Mouse (Mus musculus): ENCODE results near the gene Acoxl.

Gene Acoxl

DNA sequence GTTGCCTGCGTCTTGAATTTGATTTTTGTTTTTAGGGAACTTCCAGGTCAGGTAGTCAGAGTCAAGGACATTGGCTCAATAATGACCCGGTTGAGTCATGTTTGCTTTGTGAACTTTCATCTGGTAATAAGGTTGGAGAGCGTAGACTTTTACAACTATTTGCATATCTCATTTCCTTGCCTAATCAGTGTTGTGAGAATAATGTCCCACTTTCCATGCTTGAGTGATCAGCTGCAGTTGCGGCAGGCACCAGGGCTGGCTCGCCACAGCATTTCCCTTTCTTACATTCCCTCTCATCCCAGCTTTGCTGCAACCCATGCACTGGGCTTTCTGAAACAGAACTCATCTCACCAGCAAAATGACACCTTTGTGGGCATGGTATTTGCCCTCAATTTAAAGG is 59.0 kb downstream of the Acoxl start:
- no peak for DNase-seq (ENCODE audit: low spot score)

DNA sequence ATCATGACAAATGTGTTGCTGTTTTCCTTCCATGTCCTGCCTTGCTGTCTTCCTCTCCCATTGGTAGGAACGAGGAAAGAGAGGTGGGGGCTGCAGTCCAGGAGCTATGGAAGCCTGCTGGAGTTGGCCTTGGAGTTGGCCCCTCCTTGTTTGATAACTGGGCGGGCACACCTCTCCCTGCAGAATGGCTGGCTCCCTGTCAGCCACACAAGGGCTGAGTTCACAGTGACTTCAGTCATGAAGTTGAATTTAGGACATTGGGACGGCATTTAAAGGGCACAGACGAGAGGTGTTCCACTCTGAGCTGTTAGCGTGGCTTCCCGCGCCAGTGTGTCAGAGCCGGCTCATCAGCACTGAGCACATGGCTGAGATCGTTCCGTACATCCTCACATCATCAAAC is 66.2 kb downstream of the Acoxl start:
- no peak for DNase-seq (ENCODE audit: low spot score)

DNA sequence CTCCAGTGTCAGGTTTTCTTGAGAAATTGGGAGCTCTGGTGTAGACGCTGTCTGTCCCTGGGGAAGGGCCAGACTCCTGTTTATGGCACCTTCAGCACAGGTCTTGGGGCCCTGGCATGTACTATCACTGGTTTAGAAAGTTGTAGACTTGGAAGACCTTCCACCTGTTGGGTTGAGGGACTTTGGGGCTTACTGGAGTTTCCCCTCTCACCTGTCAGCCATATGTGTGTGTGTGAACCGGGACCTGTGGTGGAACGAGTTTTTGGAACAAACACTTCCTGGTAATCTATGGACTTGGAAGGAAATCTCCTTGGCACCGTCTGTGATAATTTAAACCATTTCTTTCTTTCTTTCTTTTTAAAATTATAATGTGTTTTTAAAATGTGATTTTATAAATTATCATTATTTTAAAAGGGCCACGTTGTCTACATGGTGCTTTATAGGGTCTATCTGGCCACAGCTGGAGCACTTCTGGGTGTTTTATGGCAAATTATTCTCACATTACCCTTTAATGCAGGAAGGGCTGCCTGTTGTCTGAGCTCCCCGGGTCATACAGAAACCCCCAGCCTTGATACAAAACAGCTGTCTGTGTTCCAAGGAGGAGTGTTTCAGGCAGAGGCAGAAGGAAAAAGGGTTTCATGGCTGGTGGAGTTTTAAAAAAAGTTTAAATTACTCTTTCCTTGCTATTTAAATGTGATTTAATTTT is 68.5 kb downstream of the Acoxl start:
- DNase-seq (ENCODE audit: low spot score), result no peak

- DNase-seq (ENCODE audit: low spot score), result no peak
Observed at GRCm38 (mm10) chr2:127907679-127908042, 69.0 kb downstream of the Acoxl start.

DNA sequence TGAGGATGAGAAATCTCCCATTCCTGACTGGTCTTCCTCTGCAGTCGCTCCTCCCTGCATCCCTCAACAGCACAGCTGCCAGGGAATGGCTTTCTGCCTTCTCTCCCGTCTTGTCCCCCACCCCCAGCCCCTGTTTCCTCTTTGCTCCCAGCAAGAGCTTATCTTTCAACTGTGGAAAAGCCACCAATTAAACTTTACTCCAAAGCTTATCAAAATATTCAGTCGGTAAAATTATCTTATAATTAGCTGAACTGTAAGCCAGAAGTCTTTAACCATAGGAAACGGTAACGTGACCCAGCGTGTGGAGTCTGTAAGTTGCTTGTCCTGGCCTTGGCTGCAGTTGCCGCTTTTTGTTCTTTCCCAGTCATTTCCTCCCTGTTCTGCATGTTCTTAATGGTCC is 70.2 kb downstream of the Acoxl start:
- DNase-seq (ENCODE audit: low spot score), result no peak

GRCm38 (mm10) chr2:127909790-127910189 is 71.1 kb downstream of the Acoxl start:
- no peak for DNase-seq (ENCODE audit: low spot score)

DNA sequence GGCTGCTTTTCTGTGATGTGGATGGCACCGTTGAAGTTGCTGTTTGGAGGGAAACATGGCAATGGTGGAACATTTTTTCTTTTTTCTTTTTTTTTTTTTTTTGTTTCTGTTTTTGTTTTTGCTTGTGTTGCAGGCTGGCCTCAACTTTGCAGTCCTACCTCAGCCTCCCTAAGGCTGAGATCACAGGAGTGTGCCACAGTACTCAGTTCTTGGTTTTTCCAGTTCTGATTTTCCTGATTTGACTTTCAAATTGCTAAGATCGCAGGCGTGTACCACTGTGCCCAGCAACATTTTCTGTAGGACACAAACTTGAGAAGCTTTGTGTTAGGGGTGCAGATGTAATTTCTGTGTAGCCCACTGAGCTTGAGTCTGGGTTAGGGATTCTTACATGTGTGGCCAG is 72.9 kb downstream of the Acoxl start:
- DNase-seq (ENCODE audit: low spot score), result no peak

DNA sequence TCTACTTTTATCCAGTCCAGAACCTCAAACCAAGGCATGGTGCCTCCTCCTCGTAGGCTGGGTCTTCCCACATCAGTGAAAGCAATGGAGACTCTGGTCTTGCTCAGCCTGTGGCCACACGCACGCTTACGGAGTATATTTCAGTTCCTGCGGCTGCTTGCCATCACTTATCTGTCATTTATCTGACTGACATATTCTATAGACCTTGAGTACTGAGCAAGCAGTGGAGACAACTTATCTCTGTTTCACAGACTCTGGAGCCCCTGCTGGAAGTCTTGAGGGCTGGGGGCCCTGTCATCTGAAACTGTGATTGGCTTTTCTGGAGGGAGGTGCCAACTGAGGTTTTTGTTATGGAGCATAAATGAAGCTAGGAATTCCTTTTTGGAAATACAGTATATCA is 75.4 kb downstream of the Acoxl start:
- no peak for DNase-seq (ENCODE audit: low spot score)

DNA sequence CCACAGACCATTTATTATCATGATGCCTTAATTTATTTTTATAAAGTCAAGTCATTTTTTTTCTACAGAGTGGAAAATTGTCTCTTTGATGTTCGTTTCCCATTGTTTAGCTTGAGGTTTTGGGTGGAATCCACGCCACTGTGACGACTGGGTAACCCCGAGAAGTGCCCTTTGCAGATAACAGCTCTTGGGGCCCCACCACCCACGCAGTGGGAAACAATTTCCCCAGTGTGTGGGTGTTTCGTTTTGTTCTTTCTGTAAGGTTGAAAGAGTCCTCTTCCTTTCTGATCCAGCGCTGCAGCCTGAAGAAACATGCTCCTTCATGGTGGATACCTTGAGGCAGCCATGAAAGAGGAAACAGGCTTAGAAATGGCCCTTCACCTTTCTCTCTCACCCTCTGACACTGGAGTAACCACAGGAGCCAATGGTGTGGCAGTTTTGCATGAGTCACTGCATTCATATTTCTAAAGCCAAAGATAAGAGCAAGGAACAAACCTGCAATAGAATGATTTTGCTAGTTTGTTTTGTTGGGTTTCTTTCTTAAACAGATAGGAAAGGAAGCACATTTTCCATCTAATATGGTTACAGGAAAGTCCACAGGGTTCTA is 78.2 kb downstream of the Acoxl start:
- DNase-seq (ENCODE audit: low spot score), result peak; percentile 4

DNA sequence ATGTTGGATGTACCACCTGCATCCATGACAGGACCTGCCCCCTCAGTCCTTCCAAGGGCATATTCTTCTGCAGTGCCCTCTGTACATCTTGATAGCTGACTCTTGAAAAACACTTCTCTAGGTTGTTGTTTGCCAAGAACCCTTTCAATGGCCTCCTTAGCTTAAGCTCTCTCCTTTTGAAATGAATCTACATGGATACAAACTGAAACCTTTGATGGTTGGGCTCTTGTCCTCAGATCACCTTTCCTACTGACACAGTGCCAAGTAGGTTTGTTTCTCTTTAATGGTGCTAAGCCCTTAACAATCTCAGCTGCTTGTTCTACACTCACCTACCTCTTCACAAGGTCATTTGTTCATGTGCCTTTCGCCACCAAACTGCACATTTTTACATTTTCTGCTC is 81.1 kb downstream of the Acoxl start:
- no peak for DNase-seq (ENCODE audit: low spot score)

DNA sequence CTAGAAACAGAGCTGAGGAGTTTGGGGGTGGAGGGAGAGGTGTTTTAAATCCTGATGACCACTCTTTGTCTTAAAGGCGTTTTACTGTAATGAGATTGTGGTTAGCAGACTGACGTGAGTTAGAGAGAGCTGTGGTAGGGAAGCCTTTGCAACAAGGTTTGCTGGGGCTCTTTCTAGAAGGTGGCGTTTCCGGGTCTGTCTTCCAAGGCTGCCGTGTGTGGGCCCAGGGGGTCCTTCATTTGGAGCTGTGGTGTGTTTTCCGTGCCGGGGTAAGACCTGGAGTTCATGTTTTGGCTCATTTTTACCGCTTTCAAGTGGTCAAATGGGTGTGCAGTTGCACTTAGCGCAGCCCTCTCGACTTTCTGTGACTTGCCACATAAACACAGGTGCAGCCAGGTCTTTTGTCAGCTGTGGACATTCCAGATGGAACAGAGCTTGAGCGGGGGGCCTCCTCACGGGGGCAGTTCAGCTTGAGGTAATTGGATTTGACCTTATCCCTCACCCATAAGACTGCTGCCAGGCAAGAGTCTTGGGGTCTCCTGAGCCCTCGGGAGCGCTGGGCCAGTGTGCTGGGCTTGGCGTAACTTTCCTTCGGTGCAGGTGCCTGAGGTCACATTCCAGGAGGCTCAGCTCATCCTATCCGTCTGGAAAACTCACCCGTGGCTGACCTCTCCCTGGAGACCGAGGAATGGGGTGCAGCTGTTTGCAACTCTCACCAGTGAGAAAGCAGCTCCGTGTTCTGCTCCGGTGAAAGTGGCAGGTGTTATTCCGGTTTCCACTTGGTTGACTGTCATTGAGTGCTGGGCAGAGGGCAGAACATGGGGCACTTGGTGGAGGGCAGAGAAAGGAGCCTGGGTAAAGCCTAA is 83.6 kb downstream of the Acoxl start:
- no peak for DNase-seq (ENCODE audit: low spot score)

DNA sequence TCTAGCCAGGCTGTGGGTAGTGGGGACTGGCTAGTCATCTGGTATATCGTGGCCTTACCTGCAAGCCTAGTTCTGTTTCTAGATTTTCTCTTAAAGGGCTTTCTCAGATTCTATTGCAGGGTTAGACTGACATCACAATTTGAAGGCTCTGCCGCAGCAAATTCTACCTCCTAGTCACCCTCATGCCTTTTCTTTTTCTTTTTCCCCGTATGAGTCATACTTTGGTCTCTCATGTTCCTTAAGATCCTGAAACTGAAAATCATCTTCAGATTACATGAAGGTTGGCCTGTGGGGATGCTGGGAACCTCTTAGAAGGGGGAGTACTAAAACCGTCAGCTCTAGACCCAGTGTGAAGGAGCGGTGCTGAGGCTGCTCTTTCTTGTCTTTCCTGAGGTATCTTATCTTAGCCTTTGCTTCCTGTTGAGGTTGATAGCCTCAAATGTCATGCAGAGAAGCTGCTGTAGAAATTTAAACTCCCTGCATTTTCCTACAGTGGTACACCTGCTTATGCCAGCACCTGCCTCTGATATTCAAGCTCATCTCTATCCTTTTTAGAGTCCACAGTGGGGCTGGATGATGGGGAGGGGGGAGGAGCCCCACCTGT is 84.5 kb downstream of the Acoxl start:
- no peak for DNase-seq (ENCODE audit: low spot score)

GRCm38 (mm10) chr2:127926679-127927324 is 88.1 kb downstream of the Acoxl start:
- DNase-seq (ENCODE audit: low spot score), result no peak

DNA sequence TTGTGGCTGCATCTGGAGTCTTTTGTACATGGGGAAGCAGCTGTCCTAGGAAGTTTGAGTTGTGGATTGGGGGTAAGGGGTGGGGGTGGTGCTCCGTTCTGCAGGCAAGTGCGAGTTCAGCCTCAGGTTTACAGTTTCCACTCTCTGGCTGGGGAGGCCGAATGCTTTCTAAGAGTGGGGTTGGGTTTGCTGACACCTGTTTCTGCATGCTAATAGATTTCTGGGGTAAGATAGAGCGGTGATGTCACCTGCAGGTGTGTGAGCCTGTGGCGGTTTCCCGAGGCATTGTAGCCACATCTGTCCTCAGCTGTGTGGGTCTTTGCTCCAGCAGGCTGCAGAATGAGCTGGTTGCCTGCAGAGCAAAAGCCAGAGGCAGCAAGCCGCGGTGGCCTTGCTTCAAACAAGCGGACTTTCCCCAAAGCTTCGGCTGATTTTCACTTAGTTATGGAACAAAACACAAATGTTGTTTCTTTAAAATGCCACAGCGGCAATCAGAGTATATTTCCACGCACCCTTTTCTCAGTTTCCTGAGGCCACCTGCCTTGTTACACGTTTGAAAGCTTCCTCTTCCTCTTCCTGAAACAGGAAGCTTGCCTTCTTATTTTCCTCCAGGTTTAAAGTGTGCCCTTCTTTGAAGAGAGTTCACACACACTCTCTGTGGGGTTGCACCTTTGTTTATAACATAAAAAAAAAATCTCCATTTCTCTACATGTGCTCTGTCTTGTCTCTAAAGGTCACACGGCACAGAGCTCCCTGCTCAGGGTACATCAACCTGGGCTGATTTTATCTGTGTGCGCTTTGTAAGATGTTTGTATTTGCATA is 89.0 kb downstream of the Acoxl start:
- peak; percentile 5 for DNase-seq (ENCODE audit: low spot score)

DNA sequence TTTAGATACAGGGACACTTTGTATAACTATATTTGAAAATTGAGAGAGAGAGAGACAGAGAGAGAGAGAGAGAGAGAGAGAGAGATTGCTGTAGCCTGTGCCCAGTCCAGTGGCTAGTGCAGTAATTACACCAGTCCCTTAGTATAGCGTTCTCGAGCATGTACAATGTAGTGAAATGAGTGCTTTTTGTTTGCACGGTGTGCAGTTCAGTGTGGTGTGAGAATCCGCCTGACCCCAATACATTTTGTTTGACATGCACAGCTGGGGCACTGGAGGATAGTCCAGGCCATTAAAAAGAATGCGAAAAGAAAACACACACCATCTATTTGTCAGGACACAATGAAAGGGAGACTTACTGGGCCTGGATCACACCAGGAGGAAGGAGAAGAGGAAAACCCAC is 89.6 kb downstream of the Acoxl start:
- no peak for DNase-seq (ENCODE audit: low spot score)

GRCm38 (mm10) chr2:127928871-127929270 is 90.2 kb downstream of the Acoxl start:
- DNase-seq (ENCODE audit: low spot score), result no peak

- DNase-seq (ENCODE audit: low spot score), result no peak
Observed at GRCm38 (mm10) chr2:127929939-127930715, 91.5 kb downstream of the Acoxl start.

DNA sequence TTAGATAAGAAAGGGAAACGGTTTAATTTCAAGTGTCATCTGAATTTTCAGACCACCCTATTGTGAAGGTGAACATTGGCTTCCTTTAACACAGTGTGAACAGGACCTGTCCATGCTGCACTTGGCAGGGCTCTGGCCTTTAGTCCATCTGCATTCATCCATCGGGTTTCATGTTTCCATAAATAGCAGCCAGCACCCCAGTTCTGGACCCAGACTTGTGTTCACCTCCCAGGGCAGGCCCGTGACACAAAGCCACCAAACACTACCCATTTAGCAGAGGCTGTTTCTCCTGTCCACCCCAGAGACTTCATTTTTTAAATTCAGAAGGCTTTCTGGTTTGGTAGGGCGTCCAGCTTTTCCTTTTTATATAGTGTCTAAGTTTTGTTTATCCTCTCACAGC is 92.9 kb downstream of the Acoxl start:
- no peak for DNase-seq (ENCODE audit: low spot score)

DNA sequence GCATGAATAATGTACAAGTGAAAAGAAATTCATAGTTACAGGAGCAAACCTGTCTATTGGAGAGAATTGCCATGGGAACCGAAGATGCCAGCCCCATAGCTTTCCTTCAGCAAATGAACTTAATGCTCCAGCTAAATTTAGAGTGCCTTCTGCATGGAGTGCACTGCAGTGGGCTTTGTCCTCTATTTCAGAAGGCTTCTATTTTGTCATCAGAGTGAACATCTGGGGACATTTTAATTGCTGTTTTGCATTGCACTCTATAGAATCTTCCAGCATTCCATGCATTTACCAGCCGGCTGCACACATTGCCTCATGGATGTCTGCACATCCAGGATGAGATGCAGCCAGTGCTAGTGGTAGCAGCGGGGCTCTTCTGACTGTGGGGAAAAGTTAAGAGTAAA is 94.9 kb downstream of the Acoxl start:
- no peak for DNase-seq (ENCODE audit: low spot score)

GRCm38 (mm10) chr2:127937079-127937478 is 98.4 kb downstream of the Acoxl start:
- no peak for DNase-seq (ENCODE audit: low spot score)

DNA sequence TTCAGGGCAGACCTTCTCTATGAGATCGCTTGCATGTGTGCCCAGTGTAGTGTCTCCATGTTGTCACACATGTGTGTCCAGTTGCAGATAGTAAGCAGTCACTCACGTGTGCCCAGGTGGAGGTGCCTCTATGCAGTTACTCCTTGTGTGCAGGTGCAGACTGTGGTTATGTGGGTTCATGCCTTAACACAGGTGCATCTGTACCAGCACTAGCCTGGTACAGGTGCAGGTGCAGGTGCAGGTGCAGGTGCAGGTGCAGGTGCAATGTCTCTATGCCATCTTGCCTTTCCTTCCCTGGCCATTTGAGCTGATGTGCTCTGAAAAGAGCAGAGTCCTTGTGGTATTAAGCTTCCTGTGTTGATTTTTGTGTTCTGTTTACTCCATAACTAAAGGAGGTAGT is 100.5 kb downstream of the Acoxl start:
- DNase-seq (ENCODE audit: low spot score), result no peak
